Mouse (Mus musculus): Measurements from ENCODE around the gene Gm45717. TPM values are rescaled to one million over a fixed set of nuclear protein-coding genes. Genes with fewer than 3 reads are reported as not detected.
A peak's percentile ranks its signal among the peaks of the same experiment; 100 is the strongest.

Gene Gm45717
- total RNA-seq, 2 experiments from 2014 or later, result not detected

DNA sequence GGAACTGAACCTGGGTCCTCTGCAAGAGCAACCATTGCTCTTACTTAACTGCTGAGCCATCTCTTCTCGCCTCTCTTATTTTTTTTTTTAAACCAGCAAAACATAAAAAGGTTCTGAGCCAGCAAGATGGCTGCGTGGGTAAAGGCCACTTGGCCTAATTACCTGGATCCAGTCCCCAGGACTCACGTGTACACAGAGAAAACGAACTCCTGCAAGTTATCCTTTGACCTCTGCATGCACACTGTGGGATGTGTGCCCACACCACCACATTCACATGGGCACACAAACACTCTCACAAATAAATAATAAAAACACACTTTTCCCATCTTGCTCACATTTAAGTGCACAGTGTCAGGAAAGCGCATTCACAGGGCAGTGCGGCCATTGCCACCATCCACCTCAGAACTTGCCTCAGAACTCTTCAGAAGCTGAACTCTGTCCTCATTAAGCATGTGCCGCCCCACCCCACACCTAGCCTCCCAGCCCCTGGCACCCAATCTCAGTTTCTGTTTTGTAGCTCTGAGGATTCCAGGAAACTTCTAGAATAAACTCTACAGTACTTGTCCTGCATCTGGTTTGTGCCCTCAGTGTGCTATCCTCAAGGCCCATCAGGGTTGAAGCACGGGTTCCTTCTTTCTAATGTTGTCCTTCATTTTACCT, 41.6 kb downstream of the Gm45717 start:
- ATAC-seq (replicated peaks; ENCODE audit: low FRiP score, low TSS enrichment, poor library complexity, severe bottlenecking), result no peak

DNA sequence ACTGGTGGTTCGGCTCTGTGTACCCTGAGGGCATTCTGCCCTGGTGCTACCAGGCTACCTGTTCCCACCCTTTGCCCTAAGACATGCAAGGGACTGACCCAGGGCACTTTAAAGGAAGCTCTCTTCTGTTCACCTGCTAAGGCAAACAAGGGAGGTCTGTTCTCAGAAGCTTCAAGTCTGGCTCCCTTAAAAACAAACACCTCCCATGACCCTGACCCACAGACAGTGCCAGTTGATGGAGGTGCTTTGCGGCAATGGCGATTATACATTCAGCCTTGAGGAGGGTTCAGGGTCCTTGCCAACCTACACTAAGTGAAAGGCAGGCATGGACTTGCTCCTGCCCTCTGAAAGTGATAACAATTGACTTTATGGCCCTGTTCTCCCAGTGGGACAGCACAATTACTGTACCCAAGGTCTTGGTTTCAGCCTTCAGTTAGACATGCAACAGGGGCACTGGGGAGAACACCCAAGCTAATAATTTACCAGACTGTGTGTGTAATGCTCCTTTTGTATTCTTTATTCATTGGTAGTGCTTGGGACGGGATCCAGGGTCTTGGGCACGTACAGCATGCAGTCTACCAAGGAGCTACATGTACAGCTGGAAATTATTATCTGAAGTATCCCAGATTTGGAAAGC, 42.8 kb downstream of the Gm45717 start:
- ATAC-seq (replicated peaks; ENCODE audit: low FRiP score, low TSS enrichment, poor library complexity, severe bottlenecking), result no peak

DNA sequence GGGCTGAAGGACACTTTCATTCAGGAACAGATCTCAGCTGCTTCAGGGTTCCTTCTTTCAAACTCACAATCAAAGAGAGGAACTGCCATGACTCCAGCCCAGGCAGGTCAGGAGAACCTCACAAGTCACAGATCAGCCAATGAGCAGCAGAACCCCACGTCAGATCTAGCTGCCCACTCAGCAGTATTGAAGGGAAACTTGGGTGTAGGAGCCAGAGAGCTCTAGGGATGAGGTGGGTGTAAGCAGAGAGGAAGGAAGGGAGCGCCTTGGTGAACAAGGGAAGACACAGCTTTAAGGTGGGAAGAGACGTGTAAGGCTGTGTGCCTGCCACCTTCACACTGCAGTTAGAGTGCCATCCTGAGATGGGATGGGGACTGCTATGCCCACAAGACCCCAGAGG, 43.4 kb downstream of the Gm45717 start:
- ATAC-seq (replicated peaks; ENCODE audit: low FRiP score, low TSS enrichment, poor library complexity, severe bottlenecking), result no peak

DNA sequence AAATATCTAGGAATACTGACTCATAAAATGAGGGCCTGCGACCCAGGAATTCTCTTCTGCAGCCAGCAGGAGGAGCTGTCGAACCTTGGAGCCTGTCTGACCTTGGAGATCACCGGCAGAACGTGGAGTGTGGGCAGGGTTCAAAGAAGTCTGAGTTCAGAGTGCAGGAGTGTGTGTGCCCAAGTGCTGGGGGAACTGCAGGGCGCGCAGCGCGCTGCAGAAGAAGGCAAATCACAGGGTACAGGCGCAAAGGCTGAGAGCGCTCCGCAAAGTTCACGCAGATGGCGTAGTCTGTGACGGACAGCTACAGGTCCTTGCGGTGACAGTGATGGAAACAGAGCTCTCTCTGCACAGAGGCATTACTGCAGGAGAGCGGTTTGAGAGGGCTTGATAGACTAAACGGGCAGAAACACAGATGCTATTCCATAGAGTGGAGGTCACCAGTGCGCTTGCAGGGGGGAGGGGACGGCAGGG, 47.1 kb downstream of the Gm45717 start:
- ATAC-seq (replicated peaks; ENCODE audit: low FRiP score, low TSS enrichment, poor library complexity, severe bottlenecking), result peak; percentile 64

DNA sequence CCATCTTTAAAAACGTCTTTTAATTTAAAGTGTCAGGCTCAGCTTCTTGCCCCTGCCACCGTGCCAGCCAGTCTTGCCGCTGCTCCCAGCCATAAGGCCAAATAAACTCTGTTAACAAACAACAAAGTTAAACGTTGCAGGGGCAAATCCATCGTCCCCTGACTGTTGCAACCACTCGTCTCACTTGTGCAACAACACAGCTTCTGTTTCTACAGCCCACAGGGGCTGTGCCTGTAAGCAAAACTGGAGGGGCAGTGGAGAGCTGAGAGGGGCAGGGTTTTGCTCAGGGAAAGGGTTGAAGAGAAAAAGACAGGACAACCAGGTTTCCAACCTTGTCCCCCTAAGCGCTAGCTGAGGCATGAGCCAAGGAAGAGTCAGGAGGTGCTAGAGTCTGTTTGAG, 47.6 kb downstream of the Gm45717 start:
- peak; percentile 2; the same call in 1 of the 2 replicates for ATAC-seq (replicated peaks; ENCODE audit: low FRiP score, low TSS enrichment, poor library complexity, severe bottlenecking)

DNA sequence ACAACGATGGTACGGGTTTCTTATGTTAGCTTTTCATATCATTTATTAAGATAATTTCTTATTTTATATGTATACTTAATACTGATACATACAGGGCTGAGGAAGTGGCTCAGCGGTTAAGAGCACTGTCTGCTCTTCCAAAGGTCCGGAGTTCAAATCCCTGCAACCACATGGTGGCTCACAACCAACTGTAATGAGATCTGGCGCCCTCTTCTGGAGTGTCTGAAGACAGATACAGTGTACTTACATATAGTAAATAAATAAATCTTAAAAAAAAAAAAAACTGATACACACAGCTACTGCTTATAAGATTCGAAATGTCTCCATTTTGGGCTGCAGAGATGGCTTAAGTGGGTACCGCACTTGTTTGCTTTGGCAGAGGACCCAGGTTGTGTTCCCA, 48.0 kb downstream of the Gm45717 start:
- ATAC-seq (replicated peaks; ENCODE audit: low FRiP score, low TSS enrichment, poor library complexity, severe bottlenecking), result no peak

DNA sequence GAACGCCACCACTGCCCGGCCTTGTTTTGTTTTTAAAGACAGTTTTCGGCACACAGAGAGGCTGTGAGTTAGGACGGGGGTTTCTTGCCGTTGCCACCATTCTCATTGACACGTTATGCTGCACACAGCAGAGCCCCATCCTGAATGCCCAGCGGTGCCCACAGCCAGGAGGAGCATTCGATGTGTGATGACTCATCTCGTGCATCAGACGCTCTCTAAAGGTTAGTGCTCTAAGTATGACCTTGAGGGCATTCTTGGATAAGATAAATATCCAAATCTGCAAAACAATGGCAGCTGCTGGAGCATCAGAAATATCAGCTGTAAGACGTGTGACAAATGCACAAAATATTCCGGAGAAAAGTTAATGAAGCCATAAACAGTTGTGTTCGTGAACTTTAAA, 48.6 kb downstream of the Gm45717 start:
- no peak for ATAC-seq (replicated peaks; ENCODE audit: low FRiP score, low TSS enrichment, poor library complexity, severe bottlenecking)

DNA sequence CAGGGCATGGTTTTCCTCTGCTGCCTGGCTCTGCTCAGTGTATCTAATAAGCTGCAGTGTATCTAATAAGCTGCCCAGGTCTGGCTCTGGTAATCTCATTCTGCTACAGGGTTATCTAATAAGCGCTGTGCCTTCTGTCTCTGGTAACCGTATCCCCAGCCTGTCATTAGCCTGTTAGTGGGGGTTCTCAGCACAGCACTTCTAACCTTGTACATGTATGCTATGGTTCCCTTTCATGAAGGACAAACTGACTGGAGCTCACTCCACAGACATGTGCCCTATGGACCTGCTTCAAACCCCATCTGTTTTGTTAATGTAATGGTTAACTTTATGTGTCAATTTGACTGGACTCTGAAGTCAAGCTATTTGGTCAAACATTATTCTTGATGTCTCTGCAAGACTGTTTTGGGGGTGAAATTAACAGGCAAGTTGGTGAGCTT, 50.1 kb downstream of the Gm45717 start:
- peak; percentile 70 for ATAC-seq (replicated peaks; ENCODE audit: low FRiP score, low TSS enrichment, poor library complexity, severe bottlenecking)

DNA sequence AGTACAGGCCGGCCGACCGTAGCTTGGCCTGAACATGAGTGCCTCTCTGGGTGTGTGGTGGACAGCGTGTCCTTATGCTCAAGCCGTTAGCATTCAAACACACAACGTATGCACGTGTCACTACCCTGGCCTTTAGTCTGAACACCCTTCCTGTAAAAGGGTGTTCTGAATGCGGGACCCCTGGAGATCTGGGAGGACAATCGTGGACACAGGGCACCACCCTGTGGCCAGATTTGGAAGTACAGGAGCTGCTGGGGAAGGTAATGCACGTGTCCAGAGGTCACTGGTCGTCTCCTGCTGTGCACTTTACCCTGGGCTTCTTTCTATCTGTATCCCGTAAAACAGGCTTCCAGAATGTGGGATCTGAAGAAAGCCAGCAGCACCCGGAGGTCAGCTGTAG, 52.5 kb downstream of the Gm45717 start:
- ATAC-seq (replicated peaks; ENCODE audit: low FRiP score, low TSS enrichment, poor library complexity, severe bottlenecking), result peak; percentile 63

DNA sequence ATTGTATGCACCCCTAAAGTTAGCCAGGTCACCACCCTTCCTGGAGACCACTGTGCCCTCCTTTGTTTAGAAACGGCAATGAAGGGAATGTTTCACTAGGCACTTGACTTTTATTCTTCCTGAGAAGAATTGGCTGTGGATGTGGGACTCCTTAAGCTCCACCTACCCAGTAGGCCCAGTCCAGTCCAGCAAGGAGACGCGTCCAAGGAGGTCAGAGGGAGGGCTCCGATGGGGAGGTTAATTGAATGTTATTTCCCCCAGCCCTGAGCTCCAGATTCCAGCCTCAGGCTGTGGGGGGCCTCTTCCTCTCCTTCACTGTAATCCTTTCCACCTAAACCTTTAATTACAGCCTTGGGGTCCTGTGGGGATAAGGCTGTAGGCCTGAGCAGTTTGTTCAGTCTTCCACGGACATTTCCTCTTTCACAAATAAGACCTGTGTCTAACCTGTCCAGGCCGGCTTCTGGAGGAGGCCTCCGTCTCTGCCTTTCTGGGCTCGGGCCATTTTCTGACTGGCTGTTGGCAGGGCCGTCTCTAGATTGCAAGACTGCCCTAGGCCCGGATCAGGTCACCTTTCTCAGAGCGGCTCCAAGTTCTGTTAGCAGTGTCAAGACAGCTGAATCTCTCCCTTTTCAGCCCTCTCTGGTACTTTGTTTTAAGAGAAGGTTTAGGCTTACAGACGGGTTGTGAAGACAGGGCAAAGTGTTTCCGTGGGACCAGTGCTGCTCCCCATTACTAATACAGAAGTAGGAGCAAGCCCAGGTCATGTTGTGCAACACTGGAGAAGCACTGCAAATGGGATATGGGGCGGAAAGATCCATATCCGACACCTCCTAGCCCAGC, 53.5 kb downstream of the Gm45717 start:
- no peak for ATAC-seq (replicated peaks; ENCODE audit: low FRiP score, low TSS enrichment, poor library complexity, severe bottlenecking)

DNA sequence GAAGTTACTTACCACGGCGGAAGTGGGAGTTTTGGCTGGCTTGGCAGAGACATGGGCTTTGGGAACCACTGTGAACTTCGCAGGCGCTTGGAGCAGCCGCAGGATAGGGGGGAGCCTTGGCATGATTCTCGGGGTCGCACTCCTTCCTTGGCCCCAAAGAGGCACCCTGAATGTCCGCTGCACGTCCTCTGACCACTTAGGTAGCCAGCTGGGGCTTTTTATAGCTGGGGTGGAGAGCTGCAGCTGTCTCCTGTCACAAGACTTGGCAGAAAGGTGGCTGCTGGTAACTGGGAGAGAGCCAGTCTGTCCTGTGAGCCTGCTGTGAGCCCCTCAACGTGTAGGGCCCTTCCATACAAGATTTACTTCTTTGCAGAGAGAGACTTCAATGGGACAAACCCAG, 55.5 kb downstream of the Gm45717 start, which contains the start of gene Cox8b:
Cox8b (minus strand) TSS at position 227 of the 400 bp plus-strand sequence.
- ATAC-seq (replicated peaks; ENCODE audit: low FRiP score, low TSS enrichment, poor library complexity, severe bottlenecking), result no peak

Other genes with a start within 250 kb of the Gm45717 start
- not detected in 2 replicates for gene Cyp2e1, start 192.2 kb downstream of the Gm45717 start, total RNA-seq (2014; fragmentation: Nextera tagmentation)
- not detected in 2 replicates for gene Cyp2e1, start 192.2 kb downstream of the Gm45717 start, total RNA-seq (2017)
- gene Syce1, start 168.1 kb downstream of the Gm45717 start, total RNA-seq (2014; fragmentation: Nextera tagmentation), result not detected in 2 replicates
- gene Syce1, start 168.1 kb downstream of the Gm45717 start, total RNA-seq (2017), result not detected in 2 replicates
- 4.0 TPM in 1 of 2 replicates, not detected in the other for gene Zfp941, start 133.8 kb downstream of the Gm45717 start, total RNA-seq (2014; fragmentation: Nextera tagmentation)
- 0.56 and 2.7 TPM in 2 replicates for gene Zfp941, start 133.8 kb downstream of the Gm45717 start, total RNA-seq (2017)
- not detected in 2 replicates for gene Urah, start 120.9 kb downstream of the Gm45717 start, total RNA-seq (2014; fragmentation: Nextera tagmentation)
- not detected in 2 replicates for gene Urah, start 120.9 kb downstream of the Gm45717 start, total RNA-seq (2017)
- gene Scgb1c1, start 110.4 kb downstream of the Gm45717 start, total RNA-seq (2014; fragmentation: Nextera tagmentation), result not detected in 2 replicates
- not detected in 2 replicates for gene Scgb1c1, start 110.4 kb downstream of the Gm45717 start, total RNA-seq (2017)
- gene Odf3, start 108.1 kb downstream of the Gm45717 start, total RNA-seq (2014; fragmentation: Nextera tagmentation), result not detected in 2 replicates
- not detected in 2 replicates for gene Odf3, start 108.1 kb downstream of the Gm45717 start, total RNA-seq (2017)
- gene Gm45785, start 99.6 kb downstream of the Gm45717 start, total RNA-seq (2014; fragmentation: Nextera tagmentation), result not detected in 2 replicates
- 3.0 TPM in 1 of 2 replicates, not detected in the other for gene Gm45785, start 99.6 kb downstream of the Gm45717 start, total RNA-seq (2017)
- 30.0 and 44.3 TPM in 2 replicates for gene Ric8a, start 99.0 kb downstream of the Gm45717 start, total RNA-seq (2014; fragmentation: Nextera tagmentation)
- 19.2 and 27.5 TPM in 2 replicates for gene Ric8a, start 99.0 kb downstream of the Gm45717 start, total RNA-seq (2017)
- gene Bet1l, start 98.4 kb downstream of the Gm45717 start, total RNA-seq (2014; fragmentation: Nextera tagmentation), result 12.9 and 14.5 TPM in 2 replicates
- 12.8 and 16.1 TPM in 2 replicates for gene Bet1l, start 98.4 kb downstream of the Gm45717 start, total RNA-seq (2017)
- gene Psmd13, start 74.0 kb downstream of the Gm45717 start, total RNA-seq (2014; fragmentation: Nextera tagmentation), result 86.3 and 118 TPM in 2 replicates
- 169 and 203 TPM in 2 replicates for gene Psmd13, start 74.0 kb downstream of the Gm45717 start, total RNA-seq (2017)
- 27.7 and 32.4 TPM in 2 replicates for gene Sirt3, start 73.6 kb downstream of the Gm45717 start, total RNA-seq (2014; fragmentation: Nextera tagmentation)
- gene Sirt3, start 73.6 kb downstream of the Gm45717 start, total RNA-seq (2017), result 18.2 and 23.4 TPM in 2 replicates
- gene Cox8b, start 55.5 kb downstream of the Gm45717 start, total RNA-seq (2014; fragmentation: Nextera tagmentation), result not detected in 2 replicates
- not detected in 2 replicates for gene Cox8b, start 55.5 kb downstream of the Gm45717 start, total RNA-seq (2017)
- gene Nlrp6, start 35.0 kb downstream of the Gm45717 start, total RNA-seq (2014; fragmentation: Nextera tagmentation), result 0.52 TPM in 1 of 2 replicates, not detected in the other
- not detected in 2 replicates for gene Nlrp6, start 35.0 kb downstream of the Gm45717 start, total RNA-seq (2017)
- 12.2 and 18.7 TPM in 2 replicates for gene Pgghg, start 14.5 kb downstream of the Gm45717 start, total RNA-seq (2014; fragmentation: Nextera tagmentation)
- gene Pgghg, start 14.5 kb downstream of the Gm45717 start, total RNA-seq (2017), result 6.1 and 7.2 TPM in 2 replicates
- gene Ifitm5, start 5.6 kb downstream of the Gm45717 start, total RNA-seq (2014; fragmentation: Nextera tagmentation), result 0.55 TPM in 1 of 2 replicates, not detected in the other
- 2.4 TPM in 1 of 2 replicates, not detected in the other for gene Ifitm5, start 5.6 kb downstream of the Gm45717 start, total RNA-seq (2017)
- 285 and 292 TPM in 2 replicates for gene Ifitm2, start 50 bp upstream of the Gm45717 start, total RNA-seq (2014; fragmentation: Nextera tagmentation)
- 265 and 278 TPM in 2 replicates for gene Ifitm2, start 50 bp upstream of the Gm45717 start, total RNA-seq (2017)
- gene Ifitm1, start 11.3 kb upstream of the Gm45717 start, total RNA-seq (2014; fragmentation: Nextera tagmentation), result 37.2 and 54.3 TPM in 2 replicates
- 20.9 and 50.8 TPM in 2 replicates for gene Ifitm1, start 11.3 kb upstream of the Gm45717 start, total RNA-seq (2017)
- 53.9 and 67.3 TPM in 2 replicates for gene Ifitm3, start 54.8 kb upstream of the Gm45717 start, total RNA-seq (2014; fragmentation: Nextera tagmentation)
- 54.1 and 55.3 TPM in 2 replicates for gene Ifitm3, start 54.8 kb upstream of the Gm45717 start, total RNA-seq (2017)
- not detected in 2 replicates for gene Ifitm6, start 62.0 kb upstream of the Gm45717 start, total RNA-seq (2014; fragmentation: Nextera tagmentation)
- 25.3 TPM in 1 of 2 replicates, not detected in the other for gene Ifitm6, start 62.0 kb upstream of the Gm45717 start, total RNA-seq (2017)
- gene Gm17387, start 73.2 kb upstream of the Gm45717 start, total RNA-seq (2014; fragmentation: Nextera tagmentation), result not detected in 2 replicates
- not detected in 2 replicates for gene Gm17387, start 73.2 kb upstream of the Gm45717 start, total RNA-seq (2017)
- gene B4galnt4, start 105.2 kb upstream of the Gm45717 start, total RNA-seq (2014; fragmentation: Nextera tagmentation), result 0.20 and 0.70 TPM in 2 replicates
- not detected in 2 replicates for gene B4galnt4, start 105.2 kb upstream of the Gm45717 start, total RNA-seq (2017)
- 0.17 and 11.2 TPM in 2 replicates for gene Pkp3, start 122.3 kb upstream of the Gm45717 start, total RNA-seq (2014; fragmentation: Nextera tagmentation)
- gene Pkp3, start 122.3 kb upstream of the Gm45717 start, total RNA-seq (2017), result 2.8 TPM in 1 of 2 replicates, not detected in the other
- gene Sigirr, start 144.6 kb upstream of the Gm45717 start, total RNA-seq (2014; fragmentation: Nextera tagmentation), result 14.0 and 24.8 TPM in 2 replicates
- 7.1 and 13.0 TPM in 2 replicates for gene Sigirr, start 144.6 kb upstream of the Gm45717 start, total RNA-seq (2017)
- not detected in 2 replicates for gene Ano9, start 161.9 kb upstream of the Gm45717 start, total RNA-seq (2014; fragmentation: Nextera tagmentation)
- not detected in 2 replicates for gene Ano9, start 161.9 kb upstream of the Gm45717 start, total RNA-seq (2017)
- 59.0 and 64.0 TPM in 2 replicates for gene Ptdss2, start 166.4 kb upstream of the Gm45717 start, total RNA-seq (2014; fragmentation: Nextera tagmentation)
- 14.0 and 21.1 TPM in 2 replicates for gene Ptdss2, start 166.4 kb upstream of the Gm45717 start, total RNA-seq (2017)
- gene Rnh1, start 216.9 kb upstream of the Gm45717 start, total RNA-seq (2014; fragmentation: Nextera tagmentation), result 43.7 and 54.2 TPM in 2 replicates
- gene Rnh1, start 216.9 kb upstream of the Gm45717 start, total RNA-seq (2017), result 20.7 and 30.4 TPM in 2 replicates
- gene Hras, start 238.1 kb upstream of the Gm45717 start, total RNA-seq (2014; fragmentation: Nextera tagmentation), result 73.1 and 108 TPM in 2 replicates
- gene Hras, start 238.1 kb upstream of the Gm45717 start, total RNA-seq (2017), result 30.1 and 48.6 TPM in 2 replicates
- 4.3 and 6.1 TPM in 2 replicates for gene Lrrc56, start 238.2 kb upstream of the Gm45717 start, total RNA-seq (2014; fragmentation: Nextera tagmentation)
- 0.28 and 0.88 TPM in 2 replicates for gene Lrrc56, start 238.2 kb upstream of the Gm45717 start, total RNA-seq (2017)